Mouse (Mus musculus) spleen, adult 2 months (tissue): ENCODE results near the gene Gse1. TPM values are rescaled to one million over a fixed set of nuclear protein-coding genes. Genes with fewer than 3 reads are reported as not detected.

ENCODE experiments used
- DNase-seq, 2 experiments: peaks; one replicate each; pipeline versions ENCODE4 v3.0.0 to v3.0.0-alpha.2; 2012 to 2021; ENCODE audit warnings: low spot score in 2 of 2, low read depth in 1 of 2
- H3K27ac ChIP-seq: fragments of 200-500 bp; 2 replicates; pipeline ENCODE4 v1.5.1; 2012; ENCODE audit warnings: low read length, inconsistent platforms; ENCODE audit not compliant: insufficient read depth
- H3K27me3 ChIP-seq: fragments of 200-500 bp; 2 replicates; pipeline ENCODE4 v1.6.1; 2012; ENCODE audit warnings: mild to moderate bottlenecking, moderate library complexity, low read length, inconsistent platforms; ENCODE audit not compliant: control insufficient read depth, insufficient read depth
- H3K36me3 ChIP-seq: fragments of 200-500 bp; 2 replicates; pipeline ENCODE4 v1.6.1; 2012; ENCODE audit warnings: mild to moderate bottlenecking, low read length, inconsistent platforms; ENCODE audit not compliant: control insufficient read depth, insufficient read depth
- H3K4me1 ChIP-seq: fragments of 200-500 bp; 2 replicates; pipeline ENCODE4 v1.6.1; 2011; ENCODE audit warnings: inconsistent platforms; ENCODE audit not compliant: control insufficient read depth, insufficient read depth, insufficient read length
- H3K4me3 ChIP-seq: fragments of 200-500 bp; 2 replicates; pipeline ENCODE4 v1.5.1; 2011; ENCODE audit warnings: mild to moderate bottlenecking, inconsistent platforms; ENCODE audit not compliant: insufficient read depth, insufficient read length; ENCODE audit errors: extremely low read depth
- CTCF ChIP-seq: fragments of 200-500 bp; IDR thresholded peaks from 2 replicates; pipeline ENCODE4 v1.5.1; 2011; ENCODE audit warnings: mild to moderate bottlenecking, inconsistent platforms; ENCODE audit not compliant: insufficient read depth, insufficient read length, insufficient replicate concordance; ENCODE audit errors: extremely low read depth
- POLR2A ChIP-seq: fragments of 200-500 bp; IDR thresholded peaks from 2 replicates; pipeline ENCODE4 v1.6.1; 2011; ENCODE audit warnings: low read depth, low read length, inconsistent platforms
- whole genome bisulfite sequencing: fragments of 180-500 bp; shearing (Covaris S2); methylation state at CpG from one replicate; pipeline ENCODE4 v1.1.7; 2018; 5-methylcytosine and 5-hydroxymethylcytosine counted together
- polyA plus RNA-seq: library from polyadenylated mRNA; depleted of rRNA; stranded (reverse); fragments of >200 nt; gene quantifications from 2 replicates; pipeline ENCODE4 v1.2.3, GENCODE M21; 2012

The Gse1 gene
- polyA plus RNA-seq, 1 experiment = 39.2 TPM

- WGBS = 47% methylated on average over 8 of the region's 8 CpGs
- TF ChIP-seq CTCF = no peak
- TF ChIP-seq POLR2A = no peak
- H3K27ac ChIP-seq = no peak overlapping the region
- H3K36me3 ChIP-seq = no peaks in the 10 kb centered on the region
- H3K27me3 ChIP-seq = peaks cover 4% of the 10 kb centered on the region
- DNase-seq = no peak
- no peaks in the 10 kb centered on the region for H3K4me1 ChIP-seq
- no peak overlapping the region for H3K4me3 ChIP-seq
Measured at GRCm38 (mm10) chr8:120234866-120235265, 6.6 kb downstream of the Gse1 start.

GRCm38 (mm10) chr8:120243222-120243621, 15.0 kb downstream of the Gse1 start:
- TF ChIP-seq CTCF (no peak), POLR2A (no peak)
- Histone ChIP-seq H3K36me3 (no peaks in the 10 kb centered on the region), H3K4me3 (no peak overlapping the region), H3K27me3 (no peaks in the 10 kb centered on the region), H3K4me1 (no peaks in the 10 kb centered on the region), H3K27ac (no peak overlapping the region)
- DNase-seq = no peak
- WGBS = 86% methylated on average over 4 of the region's 4 CpGs

GRCm38 (mm10) chr8:120243916-120244451, 15.7 kb downstream of the Gse1 start:
- Histone ChIP-seq H3K4me1 (no peaks in the 10 kb centered on the region), H3K27me3 (no peaks in the 10 kb centered on the region), H3K27ac (no peak overlapping the region), H3K4me3 (no peak overlapping the region), H3K36me3 (no peaks in the 10 kb centered on the region)
- DNase-seq = no peak
- TF ChIP-seq POLR2A = no peak
- WGBS = 89% methylated on average over 5 of the region's 5 CpGs

GRCm38 (mm10) chr8:120244553-120244952, 16.3 kb downstream of the Gse1 start:
- Histone ChIP-seq H3K4me1 (no peaks in the 10 kb centered on the region), H3K36me3 (no peaks in the 10 kb centered on the region), H3K27ac (no peak overlapping the region), H3K4me3 (no peak overlapping the region), H3K27me3 (no peaks in the 10 kb centered on the region)
- TF ChIP-seq POLR2A (no peak), CTCF (no peak)
- WGBS = 92% methylated on average over 10 of the region's 10 CpGs
- DNase-seq = no peak

- no peak for DNase-seq
- Histone ChIP-seq H3K27ac (no peak overlapping the region), H3K36me3 (no peaks in the 10 kb centered on the region), H3K27me3 (no peaks in the 10 kb centered on the region), H3K4me1 (no peaks in the 10 kb centered on the region), H3K4me3 (no peak overlapping the region)
- TF ChIP-seq CTCF (no peak), POLR2A (no peak)
- 90% methylated on average over 5 of the region's 5 CpGs for WGBS
Measured at GRCm38 (mm10) chr8:120247618-120248017, 19.4 kb downstream of the Gse1 start.

- TF ChIP-seq POLR2A = no peak
- no peak for TF ChIP-seq CTCF
- Histone ChIP-seq H3K27ac (no peak overlapping the region), H3K4me3 (no peak overlapping the region), H3K4me1 (no peaks in the 10 kb centered on the region), H3K36me3 (no peaks in the 10 kb centered on the region), H3K27me3 (no peaks in the 10 kb centered on the region)
- WGBS = 89% methylated on average over 7 of the region's 7 CpGs
- no peak for DNase-seq
Measured at GRCm38 (mm10) chr8:120248031-120248430, 19.8 kb downstream of the Gse1 start.

GRCm38 (mm10) chr8:120248451-120248850, 20.2 kb downstream of the Gse1 start:
- DNase-seq = no peak
- no peaks in the 10 kb centered on the region for H3K27me3 ChIP-seq
- H3K27ac ChIP-seq = no peak overlapping the region
- TF ChIP-seq CTCF (no peak), POLR2A (no peak)
- no peaks in the 10 kb centered on the region for H3K36me3 ChIP-seq
- 88% methylated on average over 4 of the region's 4 CpGs for WGBS
- no peaks in the 10 kb centered on the region for H3K4me1 ChIP-seq
- no peak overlapping the region for H3K4me3 ChIP-seq

GRCm38 (mm10) chr8:120249800-120250336, 21.6 kb downstream of the Gse1 start:
- TF ChIP-seq CTCF (no peak), POLR2A (no peak)
- no peaks in the 10 kb centered on the region for H3K27me3 ChIP-seq
- no peaks in the 10 kb centered on the region for H3K36me3 ChIP-seq
- DNase-seq = no peak
- 85% methylated on average over 9 of the region's 9 CpGs for WGBS
- H3K4me1 ChIP-seq = no peaks in the 10 kb centered on the region
- 0 out of 2 replicates have a peak overlapping the region, but pooled peaks have one; percentile 26 for H3K27ac ChIP-seq
- H3K4me3 ChIP-seq = no peak overlapping the region
